Mouse (Mus musculus): ENCODE results near the gene Usp25. TPM values are rescaled to one million over a fixed set of nuclear protein-coding genes. Genes with fewer than 3 reads are reported as not detected.

The Usp25 gene
- polyA plus RNA-seq, 1 experiment, result 24.4 TPM

- H3K4me3 ChIP-seq (ENCODE audit: low read depth, low read length), result no peak overlapping the region
- H3K9ac ChIP-seq (ENCODE audit: low read depth, poor library complexity, severe bottlenecking), result no peak overlapping the region
- H3K9me3 ChIP-seq (replicated peaks; ENCODE audit: control insufficient read depth, insufficient read depth, low read length, poor library complexity, severe bottlenecking), result 0 out of 2 replicates have a peak, but pooled peaks cover 4% of the 10 kb centered on the region
- H3K4me1 ChIP-seq (ENCODE audit: control insufficient read depth, insufficient read depth, low read length), result no peaks in the 10 kb centered on the region
- H3K36me3 ChIP-seq (ENCODE audit: control insufficient read depth, insufficient read depth, low read length, poor library complexity, severe bottlenecking), result no peaks in the 10 kb centered on the region
- no peak overlapping the region for H3K27ac ChIP-seq (ENCODE audit: insufficient read depth, low read length)
- H3K27me3 ChIP-seq (ENCODE audit: control insufficient read depth, insufficient read depth, low read length, poor library complexity, severe bottlenecking), result no peaks in the 10 kb centered on the region
- no peak for TF ChIP-seq POLR2A (IDR thresholded peaks at IDR 0.05; ENCODE audit: insufficient read depth, low read length)
- TF ChIP-seq EP300 (IDR thresholded peaks at IDR 0.05; ENCODE audit: insufficient read depth, low read depth, low read length), result no peak
- no peak for TF ChIP-seq CTCF (IDR thresholded peaks at IDR 0.05; ENCODE audit: low read depth, low read length)
Measured at GRCm38 (mm10) chr16:77028687-77029417, 15.3 kb downstream of the Usp25 start.

DNA sequence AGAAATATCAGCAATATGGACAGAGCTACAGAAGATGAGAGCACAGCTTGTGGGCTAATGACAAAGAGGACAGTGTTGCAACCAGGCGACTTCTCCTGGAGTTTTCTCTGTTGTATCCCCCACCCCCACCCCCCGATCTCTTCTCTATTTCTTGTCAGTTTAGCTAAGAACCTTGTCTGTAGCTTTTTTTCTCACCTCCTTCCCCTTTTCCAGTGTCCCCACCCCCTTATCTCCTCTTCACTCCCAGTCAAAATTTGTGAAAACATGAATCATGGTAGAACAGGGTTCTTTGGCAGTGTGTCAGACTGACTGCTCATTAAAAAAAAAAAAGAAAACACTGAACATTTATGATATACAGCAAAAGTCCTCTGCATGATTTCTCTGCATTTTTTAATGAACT lies 16.9 kb downstream of the Usp25 start:
- Histone ChIP-seq H3K9ac (ENCODE audit: low read depth, poor library complexity, severe bottlenecking) (no peak overlapping the region), H3K27me3 (ENCODE audit: control insufficient read depth, insufficient read depth, low read length, poor library complexity, severe bottlenecking) (no peaks in the 10 kb centered on the region), H3K4me1 (ENCODE audit: control insufficient read depth, insufficient read depth, low read length) (no peaks in the 10 kb centered on the region), H3K36me3 (ENCODE audit: control insufficient read depth, insufficient read depth, low read length, poor library complexity, severe bottlenecking) (no peaks in the 10 kb centered on the region), H3K9me3 (replicated peaks; ENCODE audit: control insufficient read depth, insufficient read depth, low read length, poor library complexity, severe bottlenecking) (no peaks in the 10 kb centered on the region), H3K4me3 (ENCODE audit: low read depth, low read length) (no peak overlapping the region), H3K27ac (ENCODE audit: insufficient read depth, low read length) (no peak overlapping the region)
- TF ChIP-seq POLR2A (IDR thresholded peaks at IDR 0.05; ENCODE audit: insufficient read depth, low read length) (no peak), EP300 (IDR thresholded peaks at IDR 0.05; ENCODE audit: insufficient read depth, low read depth, low read length) (no peak), CTCF (IDR thresholded peaks at IDR 0.05; ENCODE audit: low read depth, low read length) (no peak)

DNA sequence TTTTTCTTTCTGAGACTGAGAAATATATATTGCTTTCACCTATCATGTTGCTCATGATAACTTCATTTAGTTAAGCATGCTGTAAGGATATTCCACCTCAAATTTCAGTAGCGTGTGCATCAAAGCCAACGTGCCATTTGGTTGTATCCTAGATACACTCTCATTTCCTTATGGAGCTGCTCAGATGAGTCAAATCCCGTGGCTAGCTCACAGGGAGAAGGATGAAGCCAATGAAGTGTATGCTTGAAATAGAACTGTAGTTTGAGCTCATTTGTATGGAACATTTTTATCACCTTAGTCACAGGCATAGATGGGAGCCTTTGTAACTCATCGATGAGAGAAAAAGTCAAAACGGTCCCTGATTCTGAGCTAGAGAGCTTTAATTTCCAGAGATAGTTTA lies 20.8 kb downstream of the Usp25 start:
- Histone ChIP-seq H3K4me1 (ENCODE audit: control insufficient read depth, insufficient read depth, low read length) (no peaks in the 10 kb centered on the region), H3K9ac (ENCODE audit: low read depth, poor library complexity, severe bottlenecking) (no peak overlapping the region), H3K9me3 (replicated peaks; ENCODE audit: control insufficient read depth, insufficient read depth, low read length, poor library complexity, severe bottlenecking) (no peaks in the 10 kb centered on the region), H3K36me3 (ENCODE audit: control insufficient read depth, insufficient read depth, low read length, poor library complexity, severe bottlenecking) (no peaks in the 10 kb centered on the region), H3K27ac (ENCODE audit: insufficient read depth, low read length) (no peak overlapping the region), H3K27me3 (ENCODE audit: control insufficient read depth, insufficient read depth, low read length, poor library complexity, severe bottlenecking) (no peaks in the 10 kb centered on the region), H3K4me3 (ENCODE audit: low read depth, low read length) (no peak overlapping the region)
- TF ChIP-seq POLR2A (IDR thresholded peaks at IDR 0.05; ENCODE audit: insufficient read depth, low read length), result no peak
- TF ChIP-seq CTCF (IDR thresholded peaks at IDR 0.05; ENCODE audit: low read depth, low read length), result no peak
- no peak for TF ChIP-seq EP300 (IDR thresholded peaks at IDR 0.05; ENCODE audit: insufficient read depth, low read depth, low read length)

DNA sequence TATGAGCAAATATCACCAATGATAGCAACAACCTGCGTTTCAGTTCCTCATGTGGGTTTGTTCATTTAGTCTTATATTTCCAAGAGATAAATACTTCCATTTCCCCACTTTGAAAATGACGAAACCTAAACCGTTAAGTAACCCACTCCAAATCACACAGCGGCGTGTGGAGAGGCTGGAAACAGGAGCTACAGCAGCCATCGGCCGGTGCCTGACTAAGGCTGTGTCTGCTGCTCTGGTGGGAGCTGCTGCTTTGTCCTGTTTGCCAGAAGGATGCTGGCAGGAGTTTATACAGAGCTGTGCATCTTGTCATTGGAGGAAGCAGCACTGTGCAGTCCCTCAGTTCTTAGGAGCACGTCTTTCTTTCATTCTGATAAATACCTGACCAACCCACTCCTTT lies 21.2 kb downstream of the Usp25 start:
- TF ChIP-seq EP300 (IDR thresholded peaks at IDR 0.05; ENCODE audit: insufficient read depth, low read depth, low read length) (no peak), POLR2A (IDR thresholded peaks at IDR 0.05; ENCODE audit: insufficient read depth, low read length) (no peak), CTCF (IDR thresholded peaks at IDR 0.05; ENCODE audit: low read depth, low read length) (no peak)
- H3K4me3 ChIP-seq (ENCODE audit: low read depth, low read length), result no peak overlapping the region
- H3K27me3 ChIP-seq (ENCODE audit: control insufficient read depth, insufficient read depth, low read length, poor library complexity, severe bottlenecking), result no peaks in the 10 kb centered on the region
- no peaks in the 10 kb centered on the region for H3K4me1 ChIP-seq (ENCODE audit: control insufficient read depth, insufficient read depth, low read length)
- H3K36me3 ChIP-seq (ENCODE audit: control insufficient read depth, insufficient read depth, low read length, poor library complexity, severe bottlenecking), result no peaks in the 10 kb centered on the region
- H3K9me3 ChIP-seq (replicated peaks; ENCODE audit: control insufficient read depth, insufficient read depth, low read length, poor library complexity, severe bottlenecking), result no peaks in the 10 kb centered on the region
- H3K9ac ChIP-seq (ENCODE audit: low read depth, poor library complexity, severe bottlenecking), result no peak overlapping the region
- H3K27ac ChIP-seq (ENCODE audit: insufficient read depth, low read length), result no peak overlapping the region

DNA sequence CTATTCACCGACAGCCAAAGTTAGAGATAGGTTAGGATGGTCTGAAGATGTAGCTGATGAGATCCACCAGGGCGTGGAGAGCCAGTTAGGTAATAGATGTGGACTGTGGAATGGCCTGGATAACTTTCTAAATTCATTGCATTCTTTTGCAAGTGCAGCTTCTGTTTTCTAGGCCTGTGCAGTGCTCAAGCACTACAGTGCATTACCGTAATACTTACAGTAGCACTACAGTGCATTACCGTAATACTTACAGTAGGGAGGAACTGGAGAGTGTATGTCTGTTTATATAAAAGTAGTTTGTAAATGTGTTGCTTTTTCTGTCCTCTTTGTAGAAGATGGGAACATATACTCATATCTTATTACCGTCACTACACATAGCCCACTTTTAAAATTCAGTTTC lies 28.1 kb downstream of the Usp25 start:
- Histone ChIP-seq H3K4me3 (ENCODE audit: low read depth, low read length) (no peak overlapping the region), H3K36me3 (ENCODE audit: control insufficient read depth, insufficient read depth, low read length, poor library complexity, severe bottlenecking) (no peaks in the 10 kb centered on the region), H3K9ac (ENCODE audit: low read depth, poor library complexity, severe bottlenecking) (no peak overlapping the region), H3K4me1 (ENCODE audit: control insufficient read depth, insufficient read depth, low read length) (no peaks in the 10 kb centered on the region), H3K27ac (ENCODE audit: insufficient read depth, low read length) (no peak overlapping the region), H3K9me3 (replicated peaks; ENCODE audit: control insufficient read depth, insufficient read depth, low read length, poor library complexity, severe bottlenecking) (no peaks in the 10 kb centered on the region), H3K27me3 (ENCODE audit: control insufficient read depth, insufficient read depth, low read length, poor library complexity, severe bottlenecking) (no peaks in the 10 kb centered on the region)
- TF ChIP-seq EP300 (IDR thresholded peaks at IDR 0.05; ENCODE audit: insufficient read depth, low read depth, low read length), result no peak
- TF ChIP-seq POLR2A (IDR thresholded peaks at IDR 0.05; ENCODE audit: insufficient read depth, low read length), result no peak
- TF ChIP-seq CTCF (IDR thresholded peaks at IDR 0.05; ENCODE audit: low read depth, low read length), result no peak

- no peak for TF ChIP-seq EP300 (IDR thresholded peaks at IDR 0.05; ENCODE audit: insufficient read depth, low read depth, low read length)
- TF ChIP-seq POLR2A (IDR thresholded peaks at IDR 0.05; ENCODE audit: insufficient read depth, low read length), result no peak
- TF ChIP-seq CTCF (IDR thresholded peaks at IDR 0.05; ENCODE audit: low read depth, low read length), result no peak
- Histone ChIP-seq H3K4me3 (ENCODE audit: low read depth, low read length) (no peak overlapping the region), H3K9ac (ENCODE audit: low read depth, poor library complexity, severe bottlenecking) (no peak overlapping the region), H3K4me1 (ENCODE audit: control insufficient read depth, insufficient read depth, low read length) (no peaks in the 10 kb centered on the region), H3K27me3 (ENCODE audit: control insufficient read depth, insufficient read depth, low read length, poor library complexity, severe bottlenecking) (no peaks in the 10 kb centered on the region), H3K27ac (ENCODE audit: insufficient read depth, low read length) (no peak overlapping the region), H3K9me3 (replicated peaks; ENCODE audit: control insufficient read depth, insufficient read depth, low read length, poor library complexity, severe bottlenecking) (no peaks in the 10 kb centered on the region), H3K36me3 (ENCODE audit: control insufficient read depth, insufficient read depth, low read length, poor library complexity, severe bottlenecking) (no peaks in the 10 kb centered on the region)
Measured at GRCm38 (mm10) chr16:77043499-77043898, 30.0 kb downstream of the Usp25 start.
